Mouse (Mus musculus): ENCODE results near the gene Etv5.

Etv5 gene

GRCm38 (mm10) chr16:22348478-22349270 is 90.8 kb downstream of the Etv5 start:
- no peak for DNase-seq (ENCODE audit: low read depth, low spot score)

- DNase-seq (ENCODE audit: low read depth, low spot score) = no peak
Observed at GRCm38 (mm10) chr16:22348014-22348413, 91.5 kb downstream of the Etv5 start.

- DNase-seq (ENCODE audit: low read depth, low spot score) = no peak
Observed at GRCm38 (mm10) chr16:22341236-22341671, 98.3 kb downstream of the Etv5 start.

- DNase-seq (ENCODE audit: low read depth, low spot score) = no peak
Observed at GRCm38 (mm10) chr16:22335781-22336180, 103.7 kb downstream of the Etv5 start.

Measured in forelimb bud, embryonic 11.5 days (tissue).